Mouse (Mus musculus): ENCODE measurements around the gene Vapb. TPM values are rescaled to one million over a fixed set of nuclear protein-coding genes. Genes with fewer than 3 reads are reported as not detected.
"Not testable (repeated sequence)": the region's sequence is repeated elsewhere in the genome, so short reads cannot be mapped to it uniquely, and the experiment has no call there.

Gene Vapb
- 100 to 1,000 TPM; 110 to 118 TPM for total RNA-seq (2021)

GRCm38 (mm10) chr2:173737222-173737989 lies at the start of gene Vapb:
Vapb (plus strand) TSS chr2:173737511.
- peak; percentile 98 to 100 for DNase-seq (ENCODE audit: extremely low spot score in 1 of 2, low spot score in 2 of 2)
- intact Hi-C loops (cut with DNase I): loop anchor here (10.0 kb wide), 1 partner anchor 153 kb away; no protein-coding TSS in a partner anchor

GRCm38 (mm10) chr2:173689835-173690234 lies 47.5 kb upstream of the Vapb start:
- DNase-seq (ENCODE audit: extremely low spot score in 1 of 2, low spot score in 2 of 2): no peak
- intact Hi-C loops (cut with DNase I): no loop called here

GRCm38 (mm10) chr2:173691748-173692147 lies 45.6 kb upstream of the Vapb start:
- DNase-seq (ENCODE audit: extremely low spot score in 1 of 2, low spot score in 2 of 2): no peak
- intact Hi-C loops (cut with DNase I): no loop called here

- DNase-seq (ENCODE audit: extremely low spot score in 1 of 2, low spot score in 2 of 2): no peak
- intact Hi-C loops (cut with DNase I): no loop called here
These were observed 44.6 kb upstream of the Vapb start for GRCm38 (mm10) chr2:173692693-173693092.

GRCm38 (mm10) chr2:173698850-173699249 lies 38.5 kb upstream of the Vapb start:
- intact Hi-C loops (cut with DNase I): no loop called here

GRCm38 (mm10) chr2:173702096-173702866 lies 35.0 kb upstream of the Vapb start:
- intact Hi-C loops (cut with DNase I): no loop called here
- peak in 1 of 2 experiments; percentile 71 for DNase-seq (ENCODE audit: extremely low spot score in 1 of 2, low spot score in 2 of 2)

More at GRCm38 (mm10) chr2:173698850-173699249, 38.5 kb upstream of the Vapb start:
- DNase-seq (ENCODE audit: extremely low spot score in 1 of 2, low spot score in 2 of 2): no peak

- intact Hi-C loops (cut with DNase I): no loop called here
- DNase-seq (ENCODE audit: extremely low spot score in 1 of 2, low spot score in 2 of 2): no peak
These were observed 34.5 kb upstream of the Vapb start for GRCm38 (mm10) chr2:173702867-173703237.

- DNase-seq (ENCODE audit: extremely low spot score in 1 of 2, low spot score in 2 of 2): no peak
- intact Hi-C loops (cut with DNase I): no loop called here
These were observed 31.3 kb upstream of the Vapb start for GRCm38 (mm10) chr2:173705827-173706551.

GRCm38 (mm10) chr2:173707626-173708025 lies 29.7 kb upstream of the Vapb start:
- intact Hi-C loops (cut with DNase I): loop anchor here (1.0 kb wide), 1 partner anchor 90 kb away; no protein-coding TSS in a partner anchor
- not testable (repeated sequence) for DNase-seq (ENCODE audit: extremely low spot score in 1 of 2, low spot score in 2 of 2)

GRCm38 (mm10) chr2:173710193-173710592 lies 27.1 kb upstream of the Vapb start:
- intact Hi-C loops (cut with DNase I): no loop called here
- peak in 1 of 2 experiments; percentile 23 for DNase-seq (ENCODE audit: extremely low spot score in 1 of 2, low spot score in 2 of 2)

- intact Hi-C loops (cut with DNase I): no loop called here
- no peak for DNase-seq (ENCODE audit: extremely low spot score in 1 of 2, low spot score in 2 of 2)
These were observed 24.7 kb upstream of the Vapb start for GRCm38 (mm10) chr2:173712656-173713055.

- DNase-seq (ENCODE audit: extremely low spot score in 1 of 2, low spot score in 2 of 2): no peak
- intact Hi-C loops (cut with DNase I): no loop called here
These were observed 24.1 kb upstream of the Vapb start for GRCm38 (mm10) chr2:173713241-173713640.

- no peak for DNase-seq (ENCODE audit: extremely low spot score in 1 of 2, low spot score in 2 of 2)
- intact Hi-C loops (cut with DNase I): no loop called here
These were observed 22.6 kb upstream of the Vapb start for GRCm38 (mm10) chr2:173714620-173715218.

- peak; percentile 24 to 41 for DNase-seq (ENCODE audit: extremely low spot score in 1 of 2, low spot score in 2 of 2)
- intact Hi-C loops (cut with DNase I): no loop called here
These were observed 20.3 kb upstream of the Vapb start for GRCm38 (mm10) chr2:173716966-173717365.

- intact Hi-C loops (cut with DNase I): not testable (repeated sequence)
These were observed 18.2 kb upstream of the Vapb start, which contains the start of gene 1700010B08Rik for GRCm38 (mm10) chr2:173719115-173719514. 1700010B08Rik (plus strand) TSS chr2:173719415.

GRCm38 (mm10) chr2:173722251-173722857 lies 15.0 kb upstream of the Vapb start:
- DNase-seq (ENCODE audit: extremely low spot score in 1 of 2, low spot score in 2 of 2): no peak
- intact Hi-C loops (cut with DNase I): no loop called here

More at GRCm38 (mm10) chr2:173719115-173719514, 18.2 kb upstream of the Vapb start, which contains the start of gene 1700010B08Rik:
- not testable (repeated sequence) for DNase-seq (ENCODE audit: extremely low spot score in 1 of 2, low spot score in 2 of 2)

GRCm38 (mm10) chr2:173724382-173724781 lies 12.9 kb upstream of the Vapb start:
- intact Hi-C loops (cut with DNase I): no loop called here
- DNase-seq (ENCODE audit: extremely low spot score in 1 of 2, low spot score in 2 of 2): no peak
